Mouse (Mus musculus) midbrain, embryonic 10.5 days (tissue): ENCODE data around the gene Cradd. TPM values are rescaled to one million over a fixed set of nuclear protein-coding genes. Genes with fewer than 3 reads are reported as not detected.
A peak's percentile ranks its signal among the peaks of the same experiment; 100 is the strongest.

Experiments used
- DNase-seq: peaks from one replicate; pipeline ENCODE4 v3.0.0-alpha.2; 2017; ENCODE audit warnings: low spot score
- H3K27ac ChIP-seq: fragments of 300-500 bp; sonication (generic); replicated peaks from 2 replicates; pipeline ENCODE4 v1.5.1; 2016; ENCODE audit warnings: mild to moderate bottlenecking
- H3K27me3 ChIP-seq: fragments of 300-500 bp; sonication (generic); 2 replicates; pipeline ENCODE4 v1.6.1; 2016; ENCODE audit warnings: low read depth, mild to moderate bottlenecking; ENCODE audit not compliant: poor library complexity, severe bottlenecking
- H3K36me3 ChIP-seq: fragments of 300-500 bp; sonication (generic); 2 replicates; pipeline ENCODE4 v1.6.1; 2016; ENCODE audit warnings: mild to moderate bottlenecking, moderate library complexity
- H3K4me1 ChIP-seq: fragments of 300-500 bp; sonication (generic); 2 replicates; pipeline ENCODE4 v1.6.1; 2016
- H3K4me3 ChIP-seq: fragments of 300-500 bp; sonication (generic); 2 replicates; pipeline ENCODE4 v1.5.1; 2016; ENCODE audit warnings: mild to moderate bottlenecking, moderate library complexity
- H3K9me3 ChIP-seq: fragments of 300-500 bp; sonication (generic); replicated peaks from 2 replicates; pipeline ENCODE4 v1.6.1; 2016; ENCODE audit warnings: mild to moderate bottlenecking
- WGBS: fragments of 180-500 bp; shearing (Covaris S2); methylation state at CpG from one replicate; pipeline ENCODE4 v1.1.7; 2016; 5-methylcytosine and 5-hydroxymethylcytosine counted together
- polyA plus RNA-seq: library from polyadenylated mRNA; unstranded; fragments of >200 nt; fragmentation: Nextera tagmentation; extraction: Ambion mirVana; gene quantifications from 2 replicates; pipeline ENCODE4 v1.2.1, GENCODE M21; 2016

Cradd gene
- polyA plus RNA-seq, 1 experiment from 2014 or later, result 14.4 TPM

- H3K4me3 ChIP-seq, result no peak overlapping the region
- peaks cover 41% of the 10 kb centered on the region for H3K4me1 ChIP-seq
- no peak overlapping the region for H3K27ac ChIP-seq
- WGBS, result 96% methylated on average over 2 of the region's 2 CpGs
- no peaks in the 10 kb centered on the region for H3K9me3 ChIP-seq
- DNase-seq, result no peak
- H3K27me3 ChIP-seq, result 0 out of 2 replicates have a peak, but pooled peaks cover 6% of the 10 kb centered on the region
- no peaks in the 10 kb centered on the region for H3K36me3 ChIP-seq
Observed at GRCm38 (mm10) chr10:95238667-95239066, 85.3 kb downstream of the Cradd start.

- Histone ChIP-seq H3K4me1 (peaks cover 44% of the 10 kb centered on the region), H3K27ac (peak overlapping the region; percentile 46), H3K27me3 (0 out of 2 replicates have a peak, but pooled peaks cover 6% of the 10 kb centered on the region), H3K9me3 (no peaks in the 10 kb centered on the region), H3K4me3 (no peak overlapping the region), H3K36me3 (no peaks in the 10 kb centered on the region)
- no peak for DNase-seq
- 43% methylated on average over 8 of the region's 8 CpGs for WGBS
Observed at GRCm38 (mm10) chr10:95236226-95236625, 87.7 kb downstream of the Cradd start.

GRCm38 (mm10) chr10:95234661-95235060 is 89.3 kb downstream of the Cradd start:
- no peak overlapping the region for H3K27ac ChIP-seq
- H3K27me3 ChIP-seq, result 0 out of 2 replicates have a peak, but pooled peaks cover 6% of the 10 kb centered on the region
- H3K4me3 ChIP-seq, result no peak overlapping the region
- no peaks in the 10 kb centered on the region for H3K9me3 ChIP-seq
- H3K36me3 ChIP-seq, result no peaks in the 10 kb centered on the region
- no peak for DNase-seq
- 78% methylated on average over 3 of the region's 3 CpGs for WGBS
- H3K4me1 ChIP-seq, result peaks cover 39% of the 10 kb centered on the region

- Histone ChIP-seq H3K27me3 (0 out of 2 replicates have a peak, but pooled peaks cover 2% of the 10 kb centered on the region), H3K27ac (no peak overlapping the region), H3K9me3 (no peaks in the 10 kb centered on the region), H3K36me3 (no peaks in the 10 kb centered on the region), H3K4me3 (no peak overlapping the region), H3K4me1 (peaks cover 28% of the 10 kb centered on the region)
- WGBS, result 94% methylated on average over 10 of the region's 10 CpGs
- no peak for DNase-seq
Observed at GRCm38 (mm10) chr10:95233044-95233443, 90.9 kb downstream of the Cradd start.

- DNase-seq, result no peak
- H3K4me3 ChIP-seq, result no peak overlapping the region
- no peaks in the 10 kb centered on the region for H3K36me3 ChIP-seq
- peaks cover 33% of the 10 kb centered on the region for H3K4me1 ChIP-seq
- 78% methylated on average over 3 of the region's 3 CpGs for WGBS
- no peaks in the 10 kb centered on the region for H3K27me3 ChIP-seq
- H3K27ac ChIP-seq, result no peak overlapping the region
- no peaks in the 10 kb centered on the region for H3K9me3 ChIP-seq
Observed at GRCm38 (mm10) chr10:95232554-95232953, 91.4 kb downstream of the Cradd start.

GRCm38 (mm10) chr10:95228192-95228591 is 95.7 kb downstream of the Cradd start:
- 82% methylated on average over 6 of the region's 6 CpGs for WGBS
- no peaks in the 10 kb centered on the region for H3K9me3 ChIP-seq
- H3K4me1 ChIP-seq, result peaks cover 13% of the 10 kb centered on the region
- no peak overlapping the region for H3K4me3 ChIP-seq
- H3K36me3 ChIP-seq, result no peaks in the 10 kb centered on the region
- no peak for DNase-seq
- H3K27ac ChIP-seq, result no peak overlapping the region
- H3K27me3 ChIP-seq, result no peaks in the 10 kb centered on the region

GRCm38 (mm10) chr10:95227590-95227989 is 96.3 kb downstream of the Cradd start:
- no peak for DNase-seq
- no peaks in the 10 kb centered on the region for H3K36me3 ChIP-seq
- 4% methylated on average over 1 of the region's 1 CpGs for WGBS
- H3K27me3 ChIP-seq, result no peaks in the 10 kb centered on the region
- H3K9me3 ChIP-seq, result no peaks in the 10 kb centered on the region
- no peak overlapping the region for H3K4me3 ChIP-seq
- H3K27ac ChIP-seq, result no peak overlapping the region
- H3K4me1 ChIP-seq, result peaks cover 11% of the 10 kb centered on the region

GRCm38 (mm10) chr10:95226772-95227171 is 97.2 kb downstream of the Cradd start:
- 71% methylated on average over 4 of the region's 4 CpGs for WGBS
- no peak overlapping the region for H3K4me3 ChIP-seq
- no peak for DNase-seq
- H3K27me3 ChIP-seq, result no peaks in the 10 kb centered on the region
- no peak overlapping the region for H3K27ac ChIP-seq
- H3K9me3 ChIP-seq, result no peaks in the 10 kb centered on the region
- H3K4me1 ChIP-seq, result peaks cover 11% of the 10 kb centered on the region
- no peaks in the 10 kb centered on the region for H3K36me3 ChIP-seq

- 88% methylated on average over 4 of the region's 4 CpGs for WGBS
- Histone ChIP-seq H3K27ac (no peak overlapping the region), H3K27me3 (no peaks in the 10 kb centered on the region), H3K4me1 (peaks cover 11% of the 10 kb centered on the region), H3K9me3 (no peaks in the 10 kb centered on the region), H3K4me3 (no peak overlapping the region), H3K36me3 (no peaks in the 10 kb centered on the region)
- no peak for DNase-seq
Observed at GRCm38 (mm10) chr10:95225006-95225405, 98.9 kb downstream of the Cradd start.

- Histone ChIP-seq H3K36me3 (no peaks in the 10 kb centered on the region), H3K4me1 (peaks cover 11% of the 10 kb centered on the region), H3K27me3 (no peaks in the 10 kb centered on the region), H3K4me3 (no peak overlapping the region), H3K9me3 (no peaks in the 10 kb centered on the region), H3K27ac (no peak overlapping the region; the same call in 1 of the 2 replicates)
- WGBS, result 85% methylated on average over 16 of the region's 16 CpGs
- DNase-seq, result no peak
Observed at GRCm38 (mm10) chr10:95223211-95223610, 100.7 kb downstream of the Cradd start.

GRCm38 (mm10) chr10:95221914-95222313 is 102.0 kb downstream of the Cradd start:
- Histone ChIP-seq H3K27me3 (no peaks in the 10 kb centered on the region), H3K36me3 (no peaks in the 10 kb centered on the region), H3K4me1 (no peaks in the 10 kb centered on the region), H3K27ac (no peak overlapping the region), H3K4me3 (no peak overlapping the region), H3K9me3 (no peaks in the 10 kb centered on the region)
- no peak for DNase-seq
- WGBS, result 88% methylated on average over 9 of the region's 9 CpGs

GRCm38 (mm10) chr10:95220536-95220935 is 103.4 kb downstream of the Cradd start:
- Histone ChIP-seq H3K36me3 (no peaks in the 10 kb centered on the region), H3K4me3 (no peak overlapping the region), H3K9me3 (no peaks in the 10 kb centered on the region), H3K27ac (no peak overlapping the region), H3K4me1 (no peaks in the 10 kb centered on the region), H3K27me3 (no peaks in the 10 kb centered on the region)
- WGBS, result 83% methylated on average over 3 of the region's 3 CpGs
- no peak for DNase-seq

- no peaks in the 10 kb centered on the region for H3K27me3 ChIP-seq
- no peaks in the 10 kb centered on the region for H3K4me1 ChIP-seq
- 93% methylated on average over 9 of the region's 9 CpGs for WGBS
- no peak overlapping the region for H3K4me3 ChIP-seq
- no peaks in the 10 kb centered on the region for H3K36me3 ChIP-seq
- H3K9me3 ChIP-seq, result no peaks in the 10 kb centered on the region
- DNase-seq, result no peak
- H3K27ac ChIP-seq, result no peak overlapping the region
Observed at GRCm38 (mm10) chr10:95218683-95219060, 105.3 kb downstream of the Cradd start.
